Mouse (Mus musculus) heart, embryonic 14.5 days (tissue): ENCODE data around the gene C1qtnf5. TPM values are rescaled to one million over a fixed set of nuclear protein-coding genes. Genes with fewer than 3 reads are reported as not detected.

Source experiments
- ATAC-seq: fragments of 200-750 bp; cut with Nextera tagmentation; 2 replicates; pipeline ENCODE4 v1.8.0; 2017; ENCODE audit warnings: low read depth, moderate TSS enrichment; ENCODE audit not compliant: insufficient number of reproducible peaks, insufficient read depth, low FRiP score
- H3K27ac ChIP-seq, 2 experiments: fragments of 200-500 bp in 1 of 2; fragments of 300-500 bp in 1 of 2; sonication (generic) in 1 of 2; replicated peaks in 1 of 2; 2 replicates each; pipeline ENCODE4 v1.5.1; 2012 to 2014; ENCODE audit warnings: low read depth in 2 of 2, low read length in 2 of 2, control low read depth in 1 of 2, mild to moderate bottlenecking in 1 of 2, mixed read lengths in 1 of 2; ENCODE audit not compliant: control insufficient read depth in 1 of 2, insufficient read depth in 1 of 2
- H3K27me3 ChIP-seq: fragments of 300-500 bp; sonication (generic); 2 replicates; pipeline ENCODE4 v1.6.1; 2014; ENCODE audit warnings: mild to moderate bottlenecking, low read length, control low read depth; ENCODE audit not compliant: control insufficient read depth, insufficient read depth
- H3K36me3 ChIP-seq: fragments of 300-500 bp; sonication (generic); 2 replicates; pipeline ENCODE4 v1.6.1; 2014; ENCODE audit warnings: mild to moderate bottlenecking, control low read depth, low read length, mixed read lengths; ENCODE audit not compliant: control insufficient read depth, insufficient read depth
- H3K4me1 ChIP-seq, 2 experiments: fragments of 200-500 bp in 1 of 2; fragments of 300-500 bp in 1 of 2; sonication (generic) in 1 of 2; 2 replicates each; pipeline ENCODE4 v1.6.1; 2012 to 2014; ENCODE audit warnings: low read length in 2 of 2, control low read depth in 1 of 2, mixed read lengths in 1 of 2; ENCODE audit not compliant: control insufficient read depth in 2 of 2, insufficient read depth in 2 of 2
- H3K4me2 ChIP-seq: fragments of 300-500 bp; sonication (generic); 2 replicates; pipeline ENCODE4 v1.6.1; 2014; ENCODE audit warnings: mild to moderate bottlenecking, low read length
- H3K4me3 ChIP-seq, 2 experiments: fragments of 200-500 bp in 1 of 2; fragments of 300-500 bp in 1 of 2; sonication (generic) in 1 of 2; 2 replicates each; pipeline ENCODE4 v1.5.1; 2012 to 2014; ENCODE audit warnings: low read length in 2 of 2, mild to moderate bottlenecking in 2 of 2, control low read depth in 1 of 2, low read depth in 1 of 2, moderate library complexity in 1 of 2; ENCODE audit not compliant: control insufficient read depth in 1 of 2, insufficient read depth in 1 of 2
- H3K9ac ChIP-seq: fragments of 300-500 bp; sonication (generic); 2 replicates; pipeline ENCODE4 v1.6.1; 2014; ENCODE audit warnings: mild to moderate bottlenecking, low read length
- H3K9me3 ChIP-seq: fragments of 300-500 bp; sonication (generic); 2 replicates; pipeline ENCODE4 v1.6.1; 2016; ENCODE audit warnings: low read length, control low read depth; ENCODE audit not compliant: control insufficient read depth
- WGBS: fragments of 180-500 bp; shearing (Covaris S2); extraction: QIAGEN DNeasy Blood & Tissue Kit; methylation state at CpG from one replicate; pipeline ENCODE4 v1.1.7; 2014; 5-methylcytosine and 5-hydroxymethylcytosine counted together
- polyA plus RNA-seq: library from polyadenylated mRNA; unstranded; fragments of >200 nt; fragmentation: Nextera tagmentation; extraction: Ambion mirVana; gene quantifications from 2 replicates; pipeline ENCODE4 v1.2.1, GENCODE M21; 2014

Gene C1qtnf5
- polyA plus RNA-seq, 1 experiment from 2014 or later: 2.7 TPM

GRCm38 (mm10) chr9:44075996-44076763 lies 30.9 kb upstream of the C1qtnf5 start:
- H3K9me3 ChIP-seq: no peaks in the 10 kb centered on the region
- no peak for ATAC-seq
- 0 out of 2 replicates have a peak overlapping the region, but pooled peaks have one; percentile 3 for H3K4me2 ChIP-seq
- H3K27ac ChIP-seq: 0 out of 4 replicates have a peak overlapping the region, but pooled peaks of 1 of the 2 experiments have one; percentile 33
- H3K36me3 ChIP-seq: peaks cover 22% of the 10 kb centered on the region
- peaks cover 61 to 81% of the 10 kb centered on the region in 2 experiments for H3K4me1 ChIP-seq
- peak overlapping the region; percentile 22; the same call in 1 of the 2 replicates for H3K9ac ChIP-seq
- H3K27me3 ChIP-seq: no peaks in the 10 kb centered on the region
- H3K4me3 ChIP-seq: no peak overlapping the region
- 60% methylated on average over 16 of the region's 16 CpGs for WGBS

- H3K4me1 ChIP-seq: peaks cover 58 to 83% of the 10 kb centered on the region in 2 experiments
- 0 out of 2 replicates have a peak overlapping the region, but pooled peaks have one; percentile 22 for H3K9ac ChIP-seq
- no peak overlapping the region for H3K4me3 ChIP-seq
- no peak for ATAC-seq
- peaks cover 22% of the 10 kb centered on the region for H3K36me3 ChIP-seq
- 0 out of 2 replicates have a peak overlapping the region, but pooled peaks have one; percentile 3 for H3K4me2 ChIP-seq
- 13% methylated on average over 5 of the region's 5 CpGs for WGBS
- no peaks in the 10 kb centered on the region for H3K27me3 ChIP-seq
- no peaks in the 10 kb centered on the region for H3K9me3 ChIP-seq
- H3K27ac ChIP-seq: peak overlapping the region in 1 of 2 experiments; percentile 33; a peak in 1 of 4 replicates
Observed at GRCm38 (mm10) chr9:44076764-44077120, 30.3 kb upstream of the C1qtnf5 start.

- H3K9me3 ChIP-seq: no peaks in the 10 kb centered on the region
- peak overlapping the region in 1 of 2 experiments; percentile 85; a peak in 2 of 4 replicates for H3K27ac ChIP-seq
- WGBS: 84% methylated on average over 11 of the region's 11 CpGs
- 0 out of 2 replicates have a peak overlapping the region, but pooled peaks have one; percentile 3 for H3K4me2 ChIP-seq
- H3K36me3 ChIP-seq: peaks cover 22% of the 10 kb centered on the region
- H3K4me3 ChIP-seq: no peak overlapping the region
- peaks cover 52 to 81% of the 10 kb centered on the region in 2 experiments for H3K4me1 ChIP-seq
- ATAC-seq: no peak
- H3K27me3 ChIP-seq: no peaks in the 10 kb centered on the region
- peak overlapping the region; percentile 52 for H3K9ac ChIP-seq
Observed at GRCm38 (mm10) chr9:44077266-44077910, 29.7 kb upstream of the C1qtnf5 start.

GRCm38 (mm10) chr9:44078136-44078797 lies 28.8 kb upstream of the C1qtnf5 start:
- H3K4me1 ChIP-seq: peaks cover 45 to 80% of the 10 kb centered on the region in 2 experiments

GRCm38 (mm10) chr9:44078955-44079756 lies 27.9 kb upstream of the C1qtnf5 start:
- peak overlapping the region; percentile 57; the same call in 1 of the 2 replicates for H3K9ac ChIP-seq
- H3K4me2 ChIP-seq: peak overlapping the region; percentile 48
- peaks cover 22% of the 10 kb centered on the region for H3K36me3 ChIP-seq
- no peak overlapping the region; a peak in 1 of 4 replicates for H3K4me3 ChIP-seq
- H3K4me1 ChIP-seq: peaks cover 49 to 85% of the 10 kb centered on the region in 2 experiments
- 14% methylated on average over 13 of the region's 16 CpGs for WGBS
- ATAC-seq: peak; percentile 74
- peak overlapping the region; percentile 78 to 85 for H3K27ac ChIP-seq
- H3K9me3 ChIP-seq: no peaks in the 10 kb centered on the region
- no peaks in the 10 kb centered on the region for H3K27me3 ChIP-seq

More at GRCm38 (mm10) chr9:44078136-44078797, 28.8 kb upstream of the C1qtnf5 start:
- Histone ChIP-seq H3K4me2 (peak overlapping the region; percentile 48), H3K27me3 (no peaks in the 10 kb centered on the region), H3K4me3 (no peak overlapping the region; a peak in 1 of 4 replicates), H3K27ac (peak overlapping the region; percentile 78 to 85), H3K9me3 (no peaks in the 10 kb centered on the region), H3K9ac (peak overlapping the region; percentile 57; the same call in 1 of the 2 replicates), H3K36me3 (peaks cover 22% of the 10 kb centered on the region)
- ATAC-seq: no peak
- WGBS: 66% methylated on average over 10 of the region's 10 CpGs

- H3K27ac ChIP-seq: peak overlapping the region in 1 of 2 experiments; percentile 85; a peak in 2 of 4 replicates
- 70% methylated on average over 10 of the region's 10 CpGs for WGBS
- no peak for ATAC-seq
- H3K4me2 ChIP-seq: no peak overlapping the region
- 0 out of 2 replicates have a peak overlapping the region, but pooled peaks have one; percentile 21 for H3K9ac ChIP-seq
- H3K9me3 ChIP-seq: no peaks in the 10 kb centered on the region
- H3K4me1 ChIP-seq: peaks cover 51 to 88% of the 10 kb centered on the region in 2 experiments
- no peaks in the 10 kb centered on the region for H3K27me3 ChIP-seq
- H3K36me3 ChIP-seq: peaks cover 22% of the 10 kb centered on the region
- H3K4me3 ChIP-seq: no peak overlapping the region
Observed at GRCm38 (mm10) chr9:44079997-44080780, 26.9 kb upstream of the C1qtnf5 start.
